Mouse (Mus musculus): ENCODE results near the gene Dgke. TPM values are rescaled to one million over a fixed set of nuclear protein-coding genes. Genes with fewer than 3 reads are reported as not detected.
A peak's percentile ranks its signal among the peaks of the same experiment; 100 is the strongest.

Dgke gene
- polyA plus RNA-seq, 1 experiment, result 1.6 TPM

DNA sequence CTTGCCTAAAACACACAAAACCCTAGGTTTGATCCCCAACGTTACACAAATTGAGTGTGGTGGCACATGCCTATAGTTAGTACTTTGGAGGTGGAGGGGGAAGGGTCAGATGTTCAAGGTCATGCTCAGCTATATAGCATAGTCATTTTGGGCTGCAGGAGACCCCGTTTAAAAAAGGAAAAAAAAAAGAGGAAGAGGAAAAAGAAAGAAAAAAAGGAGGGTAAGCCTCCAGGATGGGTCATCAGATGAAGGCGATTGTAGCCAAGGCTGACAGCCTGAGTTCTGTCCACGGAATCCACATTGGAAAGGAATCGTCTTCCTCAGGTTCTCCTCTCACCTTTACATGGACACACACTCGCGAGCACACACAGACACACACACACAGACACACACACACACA, 72.2 kb downstream of the Dgke start:
- Histone ChIP-seq H3K36me3 (ENCODE audit: control insufficient read depth, insufficient read depth) (no peaks in the 10 kb centered on the region), H3K79me3 (ENCODE audit: low read depth) (peaks cover under 1% of the 10 kb centered on the region), H3K27me3 (ENCODE audit: control insufficient read depth, insufficient read depth, insufficient read length) (no peaks in the 10 kb centered on the region), H3ac (ENCODE audit: control insufficient read depth, insufficient read length, low read depth) (no peak overlapping the region), H3K4me3 (ENCODE audit: insufficient read depth, poor library complexity, severe bottlenecking) (no peak overlapping the region), H3K79me2 (ENCODE audit: control insufficient read depth, insufficient read depth) (peaks cover 2% of the 10 kb centered on the region)
- TF ChIP-seq CTCF (IDR thresholded peaks at IDR 0.05; ENCODE audit: control insufficient read depth, insufficient read depth, insufficient read length) (no peak), FOSL1 (IDR thresholded peaks at IDR 0.05; ENCODE audit: insufficient read depth, low read length, poor library complexity, severe bottlenecking) (no peak), MYOD1 (IDR thresholded peaks at IDR 0.05; ENCODE audit: control insufficient read depth, insufficient read length, low read depth) (no peak), MAX (IDR thresholded peaks at IDR 0.05) (no peak), CEBPB (IDR thresholded peaks at IDR 0.05; ENCODE audit: low read depth) (no peak), MYOG (IDR thresholded peaks at IDR 0.05; ENCODE audit: control insufficient read depth, extremely low read depth, insufficient read length) (no peak), USF1 (IDR thresholded peaks at IDR 0.05; ENCODE audit: low read depth) (no peak)

- Histone ChIP-seq H3K4me3 (ENCODE audit: insufficient read depth, poor library complexity, severe bottlenecking) (no peak overlapping the region), H3K36me3 (ENCODE audit: control insufficient read depth, insufficient read depth) (no peaks in the 10 kb centered on the region), H3K79me2 (ENCODE audit: control insufficient read depth, insufficient read depth) (no peaks in the 10 kb centered on the region), H3K79me3 (ENCODE audit: low read depth) (no peaks in the 10 kb centered on the region), H3ac (ENCODE audit: control insufficient read depth, insufficient read length, low read depth) (no peak overlapping the region), H3K27me3 (ENCODE audit: control insufficient read depth, insufficient read depth, insufficient read length) (no peaks in the 10 kb centered on the region)
- TF ChIP-seq MYOG (IDR thresholded peaks at IDR 0.05; ENCODE audit: control insufficient read depth, extremely low read depth, insufficient read length) (no peak), CTCF (IDR thresholded peaks at IDR 0.05; ENCODE audit: control insufficient read depth, insufficient read depth, insufficient read length) (peak; percentile 34)
Measured at GRCm38 (mm10) chr11:88993625-88994024, 73.0 kb downstream of the Dgke start.

DNA sequence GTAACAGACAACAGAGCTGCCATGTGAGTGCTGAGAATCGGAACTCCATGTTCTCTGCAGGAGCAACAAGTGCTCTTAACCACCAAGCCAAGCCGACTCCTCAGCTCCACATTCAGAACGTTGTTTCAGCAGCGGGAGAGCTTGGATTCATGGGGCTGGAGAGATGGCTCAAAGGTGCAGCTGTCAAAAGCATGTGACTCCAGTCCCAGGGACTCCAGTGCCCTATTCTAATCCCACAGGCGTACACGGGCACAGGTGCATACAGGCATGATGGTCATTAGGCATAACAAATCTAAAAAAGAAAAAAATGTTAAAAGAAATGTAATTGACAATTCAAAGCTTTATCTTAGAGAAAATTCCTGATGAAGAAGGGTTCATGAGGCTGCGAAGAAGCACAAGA, 73.5 kb downstream of the Dgke start:
- Histone ChIP-seq H3K36me3 (ENCODE audit: control insufficient read depth, insufficient read depth) (no peaks in the 10 kb centered on the region), H3K79me2 (ENCODE audit: control insufficient read depth, insufficient read depth) (no peaks in the 10 kb centered on the region), H3K4me3 (ENCODE audit: insufficient read depth, poor library complexity, severe bottlenecking) (no peak overlapping the region), H3K79me3 (ENCODE audit: low read depth) (no peaks in the 10 kb centered on the region), H3K27me3 (ENCODE audit: control insufficient read depth, insufficient read depth, insufficient read length) (no peaks in the 10 kb centered on the region), H3ac (ENCODE audit: control insufficient read depth, insufficient read length, low read depth) (no peak overlapping the region)
- TF ChIP-seq MYOD1 (IDR thresholded peaks at IDR 0.05; ENCODE audit: control insufficient read depth, insufficient read length, low read depth) (no peak), USF1 (IDR thresholded peaks at IDR 0.05; ENCODE audit: low read depth) (no peak), MAX (IDR thresholded peaks at IDR 0.05) (no peak), FOSL1 (IDR thresholded peaks at IDR 0.05; ENCODE audit: insufficient read depth, low read length, poor library complexity, severe bottlenecking) (no peak), MYOG (IDR thresholded peaks at IDR 0.05; ENCODE audit: control insufficient read depth, extremely low read depth, insufficient read length) (no peak), CTCF (IDR thresholded peaks at IDR 0.05; ENCODE audit: control insufficient read depth, insufficient read depth, insufficient read length) (no peak), CEBPB (IDR thresholded peaks at IDR 0.05; ENCODE audit: low read depth) (no peak)

GRCm38 (mm10) chr11:88989530-88989929, 77.1 kb downstream of the Dgke start:
- Histone ChIP-seq H3K27me3 (ENCODE audit: control insufficient read depth, insufficient read depth, insufficient read length) (no peaks in the 10 kb centered on the region), H3K79me3 (ENCODE audit: low read depth) (no peaks in the 10 kb centered on the region), H3K79me2 (ENCODE audit: control insufficient read depth, insufficient read depth) (no peaks in the 10 kb centered on the region), H3ac (ENCODE audit: control insufficient read depth, insufficient read length, low read depth) (no peak overlapping the region), H3K36me3 (ENCODE audit: control insufficient read depth, insufficient read depth) (peaks cover 10% of the 10 kb centered on the region), H3K4me3 (ENCODE audit: insufficient read depth, poor library complexity, severe bottlenecking) (no peak overlapping the region)
- TF ChIP-seq CEBPB (IDR thresholded peaks at IDR 0.05; ENCODE audit: low read depth) (no peak), USF1 (IDR thresholded peaks at IDR 0.05; ENCODE audit: low read depth) (no peak), CTCF (IDR thresholded peaks at IDR 0.05; ENCODE audit: control insufficient read depth, insufficient read depth, insufficient read length) (no peak), FOSL1 (IDR thresholded peaks at IDR 0.05; ENCODE audit: insufficient read depth, low read length, poor library complexity, severe bottlenecking) (no peak), MYOG (IDR thresholded peaks at IDR 0.05; ENCODE audit: control insufficient read depth, extremely low read depth, insufficient read length) (no peak), MYOD1 (IDR thresholded peaks at IDR 0.05; ENCODE audit: control insufficient read depth, insufficient read length, low read depth) (no peak), MAX (IDR thresholded peaks at IDR 0.05) (no peak)

DNA sequence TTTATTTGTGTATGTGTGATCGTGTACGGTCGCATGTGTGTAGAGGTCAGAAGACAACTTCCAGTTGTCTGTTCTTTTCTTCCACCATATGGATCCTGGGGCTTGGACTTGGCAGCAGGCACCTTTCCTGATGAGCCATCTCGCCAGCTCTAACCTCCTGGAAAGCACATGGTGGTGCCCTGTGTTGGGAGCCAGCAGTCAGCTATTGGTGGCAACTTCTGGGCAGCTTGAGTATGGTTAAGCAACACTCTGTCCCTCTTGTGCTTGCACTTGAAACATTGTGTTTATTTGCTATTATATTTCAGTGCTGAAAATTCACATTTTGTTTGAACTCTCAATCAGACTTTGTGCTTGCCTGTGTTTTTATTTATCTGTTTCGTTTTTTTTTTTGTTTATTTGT, 77.7 kb downstream of the Dgke start:
- Histone ChIP-seq H3K27me3 (ENCODE audit: control insufficient read depth, insufficient read depth, insufficient read length) (no peaks in the 10 kb centered on the region), H3K4me3 (ENCODE audit: insufficient read depth, poor library complexity, severe bottlenecking) (no peak overlapping the region), H3K79me2 (ENCODE audit: control insufficient read depth, insufficient read depth) (no peaks in the 10 kb centered on the region), H3K79me3 (ENCODE audit: low read depth) (no peaks in the 10 kb centered on the region), H3K36me3 (ENCODE audit: control insufficient read depth, insufficient read depth) (peaks cover 10% of the 10 kb centered on the region), H3ac (ENCODE audit: control insufficient read depth, insufficient read length, low read depth) (no peak overlapping the region)
- no peak for TF ChIP-seq MAX (IDR thresholded peaks at IDR 0.05)
- TF ChIP-seq CEBPB (IDR thresholded peaks at IDR 0.05; ENCODE audit: low read depth), result no peak
- TF ChIP-seq MYOG (IDR thresholded peaks at IDR 0.05; ENCODE audit: control insufficient read depth, extremely low read depth, insufficient read length), result no peak
- no peak for TF ChIP-seq CTCF (IDR thresholded peaks at IDR 0.05; ENCODE audit: control insufficient read depth, insufficient read depth, insufficient read length)
- TF ChIP-seq FOSL1 (IDR thresholded peaks at IDR 0.05; ENCODE audit: insufficient read depth, low read length, poor library complexity, severe bottlenecking), result no peak
- TF ChIP-seq MYOD1 (IDR thresholded peaks at IDR 0.05; ENCODE audit: control insufficient read depth, insufficient read length, low read depth), result no peak
- no peak for TF ChIP-seq USF1 (IDR thresholded peaks at IDR 0.05; ENCODE audit: low read depth)

DNA sequence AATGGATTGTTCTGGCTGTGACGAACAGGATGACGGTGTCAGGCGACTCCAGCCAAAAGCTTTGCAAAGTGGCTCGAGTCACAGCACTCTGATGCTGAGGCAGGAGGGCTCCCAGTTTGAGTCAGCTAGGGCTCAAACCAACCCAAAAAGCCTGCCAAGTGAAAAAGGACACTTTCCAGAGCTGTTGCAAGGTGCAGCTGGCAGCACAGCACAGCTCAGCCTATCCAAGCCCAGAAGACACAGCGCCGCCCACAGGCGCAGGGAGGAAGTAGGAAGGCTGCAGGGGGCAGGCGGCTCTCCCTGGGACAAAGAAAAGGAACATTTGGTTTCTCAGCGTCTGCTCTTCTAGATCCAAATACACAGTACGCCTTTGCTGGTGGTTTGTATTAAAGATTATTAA, 80.0 kb downstream of the Dgke start:
- no peaks in the 10 kb centered on the region for H3K79me2 ChIP-seq (ENCODE audit: control insufficient read depth, insufficient read depth)
- peaks cover 31% of the 10 kb centered on the region for H3K36me3 ChIP-seq (ENCODE audit: control insufficient read depth, insufficient read depth)
- H3ac ChIP-seq (ENCODE audit: control insufficient read depth, insufficient read length, low read depth), result no peak overlapping the region
- no peaks in the 10 kb centered on the region for H3K79me3 ChIP-seq (ENCODE audit: low read depth)
- TF ChIP-seq CEBPB (IDR thresholded peaks at IDR 0.05; ENCODE audit: low read depth), result no peak
- no peak for TF ChIP-seq CTCF (IDR thresholded peaks at IDR 0.05; ENCODE audit: control insufficient read depth, insufficient read depth, insufficient read length)
- TF ChIP-seq FOSL1 (IDR thresholded peaks at IDR 0.05; ENCODE audit: insufficient read depth, low read length, poor library complexity, severe bottlenecking), result no peak
- TF ChIP-seq MYOD1 (IDR thresholded peaks at IDR 0.05; ENCODE audit: control insufficient read depth, insufficient read length, low read depth), result no peak
- no peak for TF ChIP-seq USF1 (IDR thresholded peaks at IDR 0.05; ENCODE audit: low read depth)
- no peak for TF ChIP-seq MAX (IDR thresholded peaks at IDR 0.05)
- no peak overlapping the region for H3K4me3 ChIP-seq (ENCODE audit: insufficient read depth, poor library complexity, severe bottlenecking)
- H3K27me3 ChIP-seq (ENCODE audit: control insufficient read depth, insufficient read depth, insufficient read length), result no peaks in the 10 kb centered on the region

Other genes starting within 250 kb of the Dgke start
- 24.8 TPM for gene Akap1, start 202.3 kb downstream of the Dgke start, polyA plus RNA-seq (2012; fragmentation: generic; extraction: Trizol)
- gene Scpep1, start 111.4 kb downstream of the Dgke start, polyA plus RNA-seq (2012; fragmentation: generic; extraction: Trizol), result 84.9 TPM
- gene Elobl, start 99.9 kb downstream of the Dgke start, polyA plus RNA-seq (2012; fragmentation: generic; extraction: Trizol), result not detected
- 6.8 TPM for gene Coil, start 96.6 kb downstream of the Dgke start, polyA plus RNA-seq (2012; fragmentation: generic; extraction: Trizol)
- gene Trim25, start 67.5 kb downstream of the Dgke start, polyA plus RNA-seq (2012; fragmentation: generic; extraction: Trizol), result 7.7 TPM
- not detected for gene Gm525, start 7.0 kb upstream of the Dgke start, polyA plus RNA-seq (2012; fragmentation: generic; extraction: Trizol)
- 1.1 TPM for gene Nog, start 235.5 kb upstream of the Dgke start, polyA plus RNA-seq (2012; fragmentation: generic; extraction: Trizol)